Mouse (Mus musculus): Measurements from ENCODE around the gene Gh.
"Not testable (repeated sequence)": the region's sequence is repeated elsewhere in the genome, so short reads cannot be mapped to it uniquely, and the experiment has no call there.

The Gh gene

GRCm38 (mm10) chr11:106301765-106302164 is at the start of gene Gh:
Gene Gh, minus strand, starts transcription at chr11:106301865.
- DNase-seq (ENCODE audit: low read depth, low spot score): no peak

- no peak for DNase-seq (ENCODE audit: low read depth, low spot score)
These were observed 49.6 kb upstream of the Gh start for GRCm38 (mm10) chr11:106351253-106351652.

- DNase-seq (ENCODE audit: low read depth, low spot score): peak; percentile 93
These were observed 49.2 kb upstream of the Gh start for GRCm38 (mm10) chr11:106350853-106351252.

GRCm38 (mm10) chr11:106349772-106350171 is 48.1 kb upstream of the Gh start:
- no peak for DNase-seq (ENCODE audit: low read depth, low spot score)

GRCm38 (mm10) chr11:106344910-106345309 is 43.2 kb upstream of the Gh start:
- no peak for DNase-seq (ENCODE audit: low read depth, low spot score)

GRCm38 (mm10) chr11:106340990-106341520 is 39.4 kb upstream of the Gh start:
- peak; percentile 73 for DNase-seq (ENCODE audit: low read depth, low spot score)

GRCm38 (mm10) chr11:106339323-106339722 is 37.7 kb upstream of the Gh start:
- DNase-seq (ENCODE audit: low read depth, low spot score): not testable (repeated sequence)

GRCm38 (mm10) chr11:106338870-106339269 is 37.2 kb upstream of the Gh start:
- DNase-seq (ENCODE audit: low read depth, low spot score): no peak

GRCm38 (mm10) chr11:106338029-106338428 is 36.4 kb upstream of the Gh start:
- DNase-seq (ENCODE audit: low read depth, low spot score): peak; percentile 63

- peak; percentile 88 for DNase-seq (ENCODE audit: low read depth, low spot score)
These were observed 32.4 kb upstream of the Gh start for GRCm38 (mm10) chr11:106334066-106334465.

- peak; percentile 72 for DNase-seq (ENCODE audit: low read depth, low spot score)
These were observed 30.8 kb upstream of the Gh start for GRCm38 (mm10) chr11:106332458-106332857.

- peak; percentile 66 for DNase-seq (ENCODE audit: low read depth, low spot score)
These were observed 28.0 kb upstream of the Gh start for GRCm38 (mm10) chr11:106329682-106330081.

- DNase-seq (ENCODE audit: low read depth, low spot score): peak; percentile 85
These were observed 27.5 kb upstream of the Gh start for GRCm38 (mm10) chr11:106329128-106329527.

- DNase-seq (ENCODE audit: low read depth, low spot score): peak; percentile 81
These were observed 26.9 kb upstream of the Gh start for GRCm38 (mm10) chr11:106328521-106328920.

- DNase-seq (ENCODE audit: low read depth, low spot score): no peak
These were observed 24.8 kb upstream of the Gh start for GRCm38 (mm10) chr11:106326475-106326874.

- DNase-seq (ENCODE audit: low read depth, low spot score): no peak
These were observed 24.0 kb upstream of the Gh start for GRCm38 (mm10) chr11:106325566-106326206.

- no peak for DNase-seq (ENCODE audit: low read depth, low spot score)
These were observed 23.2 kb upstream of the Gh start for GRCm38 (mm10) chr11:106324858-106325257.

- DNase-seq (ENCODE audit: low read depth, low spot score): no peak
These were observed 17.0 kb upstream of the Gh start for GRCm38 (mm10) chr11:106318406-106319366.

GRCm38 (mm10) chr11:106317801-106318200 is 16.1 kb upstream of the Gh start:
- DNase-seq (ENCODE audit: low read depth, low spot score): no peak

- DNase-seq (ENCODE audit: low read depth, low spot score): no peak
These were observed 14.8 kb upstream of the Gh start for GRCm38 (mm10) chr11:106316416-106316815.

- no peak for DNase-seq (ENCODE audit: low read depth, low spot score)
These were observed 12.7 kb upstream of the Gh start, which contains the start of gene Cd79b for GRCm38 (mm10) chr11:106314333-106314812. Gene Cd79b, minus strand, starts transcription at chr11:106314762.

GRCm38 (mm10) chr11:106313533-106313932 is 11.9 kb upstream of the Gh start:
- DNase-seq (ENCODE audit: low read depth, low spot score): no peak

Measured in skeletal muscle tissue, adult 2 months (tissue).